Mouse (Mus musculus): ENCODE data around the gene Tnfrsf14. TPM values are rescaled to one million over a fixed set of nuclear protein-coding genes. Genes with fewer than 3 reads are reported as not detected.

The Tnfrsf14 gene
- polyA plus RNA-seq, 1 experiment from 2014 or later, result 2.9 TPM

Other genes with a start within 250 kb of the Tnfrsf14 start
- gene Ttc34, start 91.1 kb downstream of the Tnfrsf14 start, polyA plus RNA-seq (2016; fragmentation: Nextera tagmentation; extraction: Ambion mirVana), result 0.11 and 0.62 TPM in 2 replicates
- gene Mmel1, start 59.0 kb downstream of the Tnfrsf14 start, polyA plus RNA-seq (2016; fragmentation: Nextera tagmentation; extraction: Ambion mirVana), result 0.20 and 0.44 TPM in 2 replicates
- 35.8 and 38.5 TPM in 2 replicates for gene Fam213b, start 29.4 kb downstream of the Tnfrsf14 start, polyA plus RNA-seq (2016; fragmentation: Nextera tagmentation; extraction: Ambion mirVana)
- 0.70 TPM in 1 of 2 replicates, not detected in the other for gene Hes5, start 32.4 kb upstream of the Tnfrsf14 start, polyA plus RNA-seq (2016; fragmentation: Nextera tagmentation; extraction: Ambion mirVana)
- gene Pank4, start 35.6 kb upstream of the Tnfrsf14 start, polyA plus RNA-seq (2016; fragmentation: Nextera tagmentation; extraction: Ambion mirVana), result 45.7 and 46.2 TPM in 2 replicates
- 0.09 and 0.38 TPM in 2 replicates for gene Plch2, start 128.2 kb upstream of the Tnfrsf14 start, polyA plus RNA-seq (2016; fragmentation: Nextera tagmentation; extraction: Ambion mirVana)
- gene Pex10, start 138.5 kb upstream of the Tnfrsf14 start, polyA plus RNA-seq (2016; fragmentation: Nextera tagmentation; extraction: Ambion mirVana), result 15.3 and 15.9 TPM in 2 replicates
- gene Rer1, start 157.8 kb upstream of the Tnfrsf14 start, polyA plus RNA-seq (2016; fragmentation: Nextera tagmentation; extraction: Ambion mirVana), result 136 and 144 TPM in 2 replicates
- 3.1 and 3.9 TPM in 2 replicates for gene Morn1, start 158.0 kb upstream of the Tnfrsf14 start, polyA plus RNA-seq (2016; fragmentation: Nextera tagmentation; extraction: Ambion mirVana)

Measured in heart, embryonic 12.5 days (tissue).